Mouse (Mus musculus) gastrocnemius, postnatal 10 days (tissue): Measurements from ENCODE around the gene Pithd1. TPM values are rescaled to one million over a fixed set of nuclear protein-coding genes. Genes with fewer than 3 reads are reported as not detected.

Experiments used
- DNase-seq: peaks from one replicate; pipeline ENCODE4 v3.0.0; 2021; ENCODE audit warnings: mixed read lengths
- total RNA-seq, 2 experiments: library from RNA; stranded (reverse); gene quantifications; 2 replicates each; pipeline ENCODE4 v1.2.3; 2021

The Pithd1 gene
- total RNA-seq, 2 experiments from 2014 or later, result 22.0 to 23.5 TPM

DNA sequence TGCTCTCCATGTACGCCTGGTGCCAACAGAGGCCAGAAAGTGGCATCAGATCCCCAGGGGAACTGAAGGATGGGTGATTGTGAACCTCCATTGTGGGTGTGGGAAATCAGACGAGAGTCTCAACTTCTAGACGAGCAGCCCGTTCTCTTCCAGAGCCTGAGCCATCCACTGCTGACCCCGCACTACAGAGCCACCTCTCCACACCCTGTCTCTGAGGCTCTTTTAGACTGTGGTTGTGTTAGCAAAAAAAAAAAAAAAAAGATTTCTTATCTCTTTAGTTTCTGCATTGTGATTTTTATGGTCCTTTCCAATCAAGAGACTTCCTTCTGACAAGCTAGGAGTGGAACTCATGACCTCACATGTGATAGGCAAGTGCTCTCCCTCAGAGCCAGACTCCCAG is 57.7 kb downstream of the Pithd1 start:
- DNase-seq, result no peak

DNA sequence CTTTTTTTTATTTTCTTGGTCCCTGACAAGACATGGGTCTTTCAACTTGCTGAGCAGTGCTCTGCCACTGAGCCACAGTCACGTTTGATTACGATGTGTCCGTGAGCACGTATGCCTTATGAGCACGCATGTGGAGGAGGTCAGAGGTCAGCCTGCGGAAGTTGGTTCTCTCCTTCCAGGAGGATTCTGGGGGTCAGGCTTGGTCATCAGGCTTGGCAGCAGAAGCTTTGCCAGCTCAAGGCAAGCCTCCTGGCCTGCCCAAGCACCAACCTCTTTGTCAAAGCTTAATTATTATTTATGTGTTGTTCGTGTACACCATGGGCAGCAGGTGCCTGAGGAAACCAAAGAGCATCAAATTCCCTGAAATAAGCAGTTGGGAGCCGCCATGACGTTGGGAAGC is 58.7 kb downstream of the Pithd1 start:
- DNase-seq, result no peak

DNA sequence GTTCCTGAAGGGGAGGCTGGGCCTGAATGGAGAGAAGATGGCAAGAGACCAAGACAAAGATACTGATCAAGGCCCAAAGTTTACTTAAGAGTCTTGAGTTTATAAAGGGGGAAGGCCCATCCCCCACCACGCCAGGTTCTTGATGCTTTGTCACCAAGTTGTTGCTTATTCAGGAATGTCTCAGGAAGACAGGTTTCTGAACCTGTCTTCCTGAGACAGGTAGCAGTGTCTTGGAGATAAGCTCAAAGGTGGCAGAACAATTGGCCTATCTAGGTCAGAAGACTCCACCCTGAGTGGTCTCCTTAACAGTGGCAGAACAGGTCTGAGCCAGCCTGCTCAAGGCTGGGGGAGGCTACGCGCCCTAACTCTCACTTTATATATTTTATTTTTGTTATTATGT is 60.2 kb downstream of the Pithd1 start:
- DNase-seq, result no peak

- DNase-seq, result no peak
Measured at GRCm38 (mm10) chr4:135926195-135926808, 60.8 kb downstream of the Pithd1 start.

Other genes starting within 250 kb of the Pithd1 start
- gene Myom3, start 227.5 kb downstream of the Pithd1 start, total RNA-seq, result 10 to 100 TPM; 47.8 to 59.7 TPM
- 10 to 100 TPM; 47.2 to 59.0 TPM for gene Srsf10, start 131.5 kb downstream of the Pithd1 start, total RNA-seq
- 10 to 100 TPM; 59.0 to 71.8 TPM for gene Pnrc2, start 113.4 kb downstream of the Pithd1 start, total RNA-seq
- gene Cnr2, start 91.9 kb downstream of the Pithd1 start, total RNA-seq, result under 1 TPM; 0.75 to 0.95 TPM
- 10 to 100 TPM; 36.1 to 41.4 TPM for gene Fuca1, start 66.5 kb downstream of the Pithd1 start, total RNA-seq
- gene Hmgcl, start 40.8 kb downstream of the Pithd1 start, total RNA-seq, result 10 to 100 TPM; 43.7 to 49.2 TPM
- 1 to 10 TPM; 2.8 to 4.0 TPM for gene Gale, start 23.5 kb downstream of the Pithd1 start, total RNA-seq
- 10 to 100 TPM; 31.4 to 35.0 TPM for gene Lypla2, start 14.6 kb downstream of the Pithd1 start, total RNA-seq
- gene Eloa, start 34.5 kb upstream of the Pithd1 start, total RNA-seq, result 10 to 100 TPM; 50.2 to 51.4 TPM
- 100 to 1,000 TPM; 419 to 459 TPM for gene Rpl11, start 66.2 kb upstream of the Pithd1 start, total RNA-seq
- 10 to 100 TPM; 33.3 to 48.8 TPM for gene Id3, start 156.2 kb upstream of the Pithd1 start, total RNA-seq
- 10 to 100 TPM in 1 of 2 experiments, 1 to 10 TPM in 1; 6.9 to 11.0 TPM for gene E2f2, start 185.1 kb upstream of the Pithd1 start, total RNA-seq
- 10 to 100 TPM in 1 of 2 experiments, 1 to 10 TPM in 1; 7.2 to 10.1 TPM for gene Asap3, start 219.1 kb upstream of the Pithd1 start, total RNA-seq